Mouse (Mus musculus) midbrain, postnatal 0 days (tissue): ENCODE results near the gene Serpina3j. TPM values are rescaled to one million over a fixed set of nuclear protein-coding genes. Genes with fewer than 3 reads are reported as not detected.
"Not testable (repeated sequence)": the region's sequence is repeated elsewhere in the genome, so short reads cannot be mapped to it uniquely, and the experiment has no call there.

Source experiments
- ATAC-seq: fragments of 200-750 bp; cut with Nextera tagmentation; 2 replicates; pipeline ENCODE4 v1.8.0; 2017; ENCODE audit warnings: moderate number of reproducible peaks, mild to moderate bottlenecking, moderate TSS enrichment, moderate library complexity; ENCODE audit not compliant: low FRiP score
- DNase-seq: peaks from one replicate; pipeline ENCODE4 v3.0.0-alpha.2; 2015; ENCODE audit warnings: low spot score
- H3K27ac ChIP-seq: fragments of 300-500 bp; sonication (generic); 2 replicates; pipeline ENCODE4 v1.5.1; 2014; ENCODE audit warnings: low read depth, mild to moderate bottlenecking, low read length, mixed read lengths
- H3K27me3 ChIP-seq: fragments of 300-500 bp; sonication (generic); 2 replicates; pipeline ENCODE4 v1.6.1; 2014; ENCODE audit warnings: low read length, control low read depth, mixed read lengths; ENCODE audit not compliant: insufficient read depth
- H3K36me3 ChIP-seq: fragments of 300-500 bp; sonication (generic); 2 replicates; pipeline ENCODE4 v1.6.1; 2014; ENCODE audit warnings: low read length, control low read depth, mixed read lengths; ENCODE audit not compliant: insufficient read depth
- H3K4me1 ChIP-seq: fragments of 300-500 bp; sonication (generic); 2 replicates; pipeline ENCODE4 v1.6.1; 2014; ENCODE audit warnings: mild to moderate bottlenecking, control low read depth, antibody characterized with exemption, low read length, mixed read lengths; ENCODE audit not compliant: insufficient read depth
- H3K4me2 ChIP-seq: fragments of 300-500 bp; sonication (generic); 2 replicates; pipeline ENCODE4 v1.6.1; 2014; ENCODE audit warnings: low read depth, mild to moderate bottlenecking, low read length, mixed read lengths; ENCODE audit not compliant: poor library complexity, severe bottlenecking
- H3K4me3 ChIP-seq: fragments of 300-500 bp; sonication (generic); 2 replicates; pipeline ENCODE4 v1.5.1; 2014; ENCODE audit warnings: low read depth, mild to moderate bottlenecking, low read length, moderate library complexity
- H3K9ac ChIP-seq: fragments of 300-500 bp; sonication (generic); replicated peaks from 2 replicates; pipeline ENCODE4 v1.6.1; 2014; ENCODE audit warnings: mild to moderate bottlenecking, low read length, moderate library complexity, mixed read lengths; ENCODE audit not compliant: poor library complexity, severe bottlenecking
- H3K9me3 ChIP-seq: fragments of 300-500 bp; sonication (generic); 2 replicates; pipeline ENCODE4 v1.6.1; 2016; ENCODE audit warnings: low read length, control low read depth
- CTCF ChIP-seq: IDR thresholded peaks from 2 replicates; pipeline ENCODE4 v1.5.1; 2016; ENCODE audit warnings: antibody characterized with exemption, mild to moderate bottlenecking
- WGBS: fragments of 180-500 bp; shearing (Covaris S2); extraction: QIAGEN DNeasy Blood & Tissue Kit; methylation state at CpG from one replicate; pipeline ENCODE4 v1.1.7; 2014; 5-methylcytosine and 5-hydroxymethylcytosine counted together
- polyA plus RNA-seq: library from polyadenylated mRNA; unstranded; fragments of >200 nt; fragmentation: Nextera tagmentation; extraction: Ambion mirVana; gene quantifications from 2 replicates; pipeline ENCODE4 v1.2.1, GENCODE M21; 2015
- total RNA-seq: library from RNA; depleted of rRNA; stranded (reverse); fragments of >200 nt; gene quantifications from 2 replicates; pipeline ENCODE4 v1.2.3, GENCODE M21; 2014

Serpina3j gene
- total and polyA plus RNA-seq, 2 experiments from 2014 or later = not detected

DNA sequence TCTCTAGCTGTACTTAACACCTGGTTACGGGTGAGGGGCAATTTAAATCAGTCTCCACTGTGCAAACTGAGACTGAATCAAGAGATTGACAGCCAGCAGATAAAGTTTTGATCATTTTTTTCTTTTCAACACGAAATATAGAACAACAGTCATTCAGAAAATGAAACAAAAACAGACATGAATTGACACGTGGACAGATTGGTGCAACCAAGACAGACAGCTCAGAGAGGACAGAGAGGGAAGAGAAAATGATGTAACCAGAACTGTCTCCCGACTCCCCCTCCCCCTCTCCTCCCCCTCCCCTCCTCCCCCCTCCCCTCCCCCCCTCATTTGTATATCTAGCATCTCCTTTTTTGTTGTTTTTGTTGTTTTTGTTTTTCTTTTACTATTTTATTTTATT lies 24.5 kb upstream of the Serpina3j start:
- WGBS = 52% methylated on average over 4 of the region's 4 CpGs
- DNase-seq = no peak
- H3K27ac ChIP-seq = no peak overlapping the region
- H3K36me3 ChIP-seq = no peaks in the 10 kb centered on the region
- no peak overlapping the region for H3K4me2 ChIP-seq
- H3K4me1 ChIP-seq = no peaks in the 10 kb centered on the region
- no peaks in the 10 kb centered on the region for H3K27me3 ChIP-seq
- H3K4me3 ChIP-seq = no peak overlapping the region
- no peak for TF ChIP-seq CTCF
- no peak overlapping the region for H3K9ac ChIP-seq
- H3K9me3 ChIP-seq = no peaks in the 10 kb centered on the region
- no peak for ATAC-seq

DNA sequence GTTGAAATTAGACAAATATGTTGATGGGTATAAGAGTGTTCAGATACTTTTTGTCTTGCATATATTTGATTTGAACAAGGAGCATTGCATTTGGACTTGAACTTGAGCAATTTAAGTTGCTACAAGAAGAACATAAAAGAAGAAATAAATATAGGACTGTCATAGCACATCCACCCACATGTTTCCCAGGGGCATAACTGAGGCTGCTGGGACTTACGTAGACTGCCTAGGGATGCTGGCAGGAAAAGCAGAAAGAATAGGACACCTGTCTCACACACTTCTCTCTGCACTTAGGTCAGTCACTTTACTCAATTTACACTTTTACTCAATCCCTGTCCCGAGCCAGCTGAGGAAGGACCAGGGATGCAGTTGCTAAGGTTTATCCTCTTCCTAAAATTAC lies 20.4 kb upstream of the Serpina3j start:
- H3K27ac ChIP-seq = no peak overlapping the region

GRCm38 (mm10) chr12:104298049-104298448 lies 16.3 kb upstream of the Serpina3j start:
- H3K9me3 ChIP-seq = no peaks in the 10 kb centered on the region
- H3K27me3 ChIP-seq = no peaks in the 10 kb centered on the region
- ATAC-seq (no peak), DNase-seq (no peak)
- H3K27ac ChIP-seq = no peak overlapping the region
- H3K4me1 ChIP-seq = no peaks in the 10 kb centered on the region
- TF ChIP-seq CTCF = no peak
- no peaks in the 10 kb centered on the region for H3K36me3 ChIP-seq
- 91% methylated on average over 2 of the region's 2 CpGs for WGBS
- H3K4me3 ChIP-seq = no peak overlapping the region
- no peak overlapping the region for H3K9ac ChIP-seq
- H3K4me2 ChIP-seq = no peak overlapping the region

More for the DNA sequence above, 20.4 kb upstream of the Serpina3j start:
- TF ChIP-seq CTCF = no peak
- WGBS = 89% methylated on average over 2 of the region's 2 CpGs
- Histone ChIP-seq H3K4me3 (no peak overlapping the region), H3K36me3 (no peaks in the 10 kb centered on the region), H3K4me2 (no peak overlapping the region), H3K9ac (no peak overlapping the region), H3K4me1 (no peaks in the 10 kb centered on the region), H3K9me3 (no peaks in the 10 kb centered on the region), H3K27me3 (no peaks in the 10 kb centered on the region)
- no peak for ATAC-seq
- DNase-seq = no peak

DNA sequence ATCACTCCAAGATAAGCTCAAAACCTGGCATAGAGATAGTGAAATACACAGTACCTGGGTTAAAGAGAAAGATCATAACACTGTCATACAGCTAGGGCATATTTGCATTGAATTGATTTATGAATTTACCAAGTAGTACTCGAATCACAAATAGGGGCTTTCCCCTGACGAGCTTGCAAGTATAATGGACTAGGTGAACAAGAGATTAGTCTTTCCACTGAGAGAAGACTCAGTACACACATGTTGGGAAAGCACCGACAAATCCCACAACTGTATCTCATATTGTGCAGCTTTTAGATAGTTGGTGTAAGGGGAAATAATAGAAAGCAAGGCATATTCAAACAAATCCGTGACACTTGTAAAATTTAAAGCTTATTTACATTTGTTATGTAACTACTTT lies 8.4 kb upstream of the Serpina3j start:
- no peak for TF ChIP-seq CTCF
- ATAC-seq (no peak), DNase-seq (no peak)
- no peaks in the 10 kb centered on the region for H3K36me3 ChIP-seq
- no peak overlapping the region for H3K27ac ChIP-seq
- no peaks in the 10 kb centered on the region for H3K9me3 ChIP-seq
- H3K4me1 ChIP-seq = no peaks in the 10 kb centered on the region
- no peaks in the 10 kb centered on the region for H3K27me3 ChIP-seq
- H3K9ac ChIP-seq = no peak overlapping the region
- no peak overlapping the region for H3K4me3 ChIP-seq
- no peak overlapping the region for H3K4me2 ChIP-seq
- WGBS = 81% methylated on average over 4 of the region's 4 CpGs

DNA sequence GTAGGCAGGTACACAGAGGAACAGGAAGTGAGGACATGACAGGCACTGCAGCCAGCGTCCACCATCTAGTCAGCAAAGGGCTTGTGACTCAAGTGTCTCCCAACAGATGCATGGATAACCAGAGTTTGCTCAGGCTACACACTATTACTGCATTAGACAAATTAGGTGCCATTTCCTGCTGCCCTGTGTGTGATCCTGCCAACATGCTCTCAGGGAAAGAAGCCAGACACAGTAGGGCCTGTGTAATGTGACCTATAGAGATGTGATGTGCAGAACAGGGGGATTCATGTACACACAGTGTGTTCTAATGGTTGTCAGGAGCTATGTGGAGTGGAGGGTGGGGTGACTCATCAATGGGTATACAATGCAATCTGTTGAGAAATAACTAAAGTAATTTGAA lies 8.1 kb downstream of the Serpina3j start:
- ATAC-seq (no peak), DNase-seq (no peak)
- Histone ChIP-seq H3K4me3 (no peak overlapping the region), H3K9ac (no peak overlapping the region), H3K27ac (no peak overlapping the region), H3K4me2 (no peak overlapping the region), H3K4me1 (no peaks in the 10 kb centered on the region), H3K36me3 (no peaks in the 10 kb centered on the region), H3K9me3 (no peaks in the 10 kb centered on the region), H3K27me3 (no peaks in the 10 kb centered on the region)
- 83% methylated on average over 1 of the region's 1 CpGs for WGBS
- no peak for TF ChIP-seq CTCF

DNA sequence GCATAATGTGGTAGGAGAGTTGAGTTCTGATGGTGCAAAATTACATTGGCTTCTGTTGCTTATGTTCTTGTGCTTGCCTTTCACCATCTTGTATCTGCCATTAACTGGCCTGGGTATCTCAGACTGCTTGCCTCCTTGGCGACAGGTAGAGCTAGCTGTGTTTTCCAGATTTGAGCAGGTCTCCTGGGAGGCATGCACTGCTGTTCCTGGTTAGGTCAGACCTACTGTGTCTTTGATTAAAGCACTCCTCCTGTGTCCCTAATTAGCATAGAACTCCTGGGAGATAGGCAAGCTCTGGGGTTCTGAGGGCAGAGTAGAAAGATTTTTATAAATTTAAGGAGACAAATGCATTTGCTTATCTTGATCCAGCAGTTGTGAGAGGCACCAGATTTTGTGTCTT lies 17.3 kb downstream of the Serpina3j start:
- 44% methylated on average over 1 of the region's 1 CpGs for WGBS
- ATAC-seq = no peak

GRCm38 (mm10) chr12:104336873-104337272 lies 22.5 kb downstream of the Serpina3j start:
- H3K36me3 ChIP-seq = not testable (repeated sequence)

More for the DNA sequence above, 17.3 kb downstream of the Serpina3j start:
- Histone ChIP-seq H3K4me2 (no peak overlapping the region), H3K4me3 (no peak overlapping the region), H3K4me1 (no peaks in the 10 kb centered on the region), H3K9me3 (no peaks in the 10 kb centered on the region; the same call in 1 of the 2 replicates), H3K27ac (no peak overlapping the region), H3K27me3 (no peaks in the 10 kb centered on the region), H3K36me3 (no peaks in the 10 kb centered on the region), H3K9ac (no peak overlapping the region)
- no peak for TF ChIP-seq CTCF
- no peak for DNase-seq

GRCm38 (mm10) chr12:104338226-104338625 lies 23.9 kb downstream of the Serpina3j start, which contains the start of the genes Serpina3k and Serpina3m:
Gene Serpina3k, plus strand, starts transcription at chr12:104338486.
Gene Serpina3m, plus strand, starts transcription at chr12:104338486.
- not testable (repeated sequence) for DNase-seq, H3K4me2 ChIP-seq, H3K4me1 ChIP-seq, ATAC-seq, H3K27ac ChIP-seq, H3K9ac ChIP-seq, H3K9me3 ChIP-seq, H3K36me3 ChIP-seq, H3K4me3 ChIP-seq, H3K27me3 ChIP-seq
- 85% methylated on average over 3 of the region's 3 CpGs for WGBS

More at GRCm38 (mm10) chr12:104336873-104337272, 22.5 kb downstream of the Serpina3j start:
- H3K9me3 ChIP-seq, H3K9ac ChIP-seq, DNase-seq, H3K4me3 ChIP-seq, H3K27me3 ChIP-seq, H3K4me1 ChIP-seq, ATAC-seq, H3K27ac ChIP-seq, H3K4me2 ChIP-seq: not testable (repeated sequence)
